Mouse (Mus musculus): ENCODE measurements at regions not wholly inside any gene's neighbourhood (a gene's known extent, or its start where the extent isn't known, plus 50 kb on each side); places are given as distances from the start of the nearest gene placed in this dataset.

GRCm38 (mm10) chr8:6166433-6166832, 1061.3 kb upstream of the Slc10a2 start:
- TF ChIP-seq POLR2A (IDR thresholded peaks at IDR 0.05; ENCODE audit: insufficient read depth, low read depth, low read length): no peak
- TF ChIP-seq CTCF (IDR thresholded peaks at IDR 0.05; ENCODE audit: insufficient read depth, low read depth, low read length): no peak

Measured in olfactory bulb, adult 2 months (tissue).